Mouse (Mus musculus): ENCODE measurements at regions not wholly inside any gene's neighbourhood (a gene's known extent, or its start where the extent isn't known, plus 50 kb on each side); places are given as distances from the start of the nearest gene placed in this dataset.

GRCm38 (mm10) chr9:17294327-17294726 lies 793.2 kb upstream of the Fat3 start:
- no peak overlapping the region for H3K4me2 ChIP-seq (replicated peaks)
- no peak for ATAC-seq (ENCODE audit: low FRiP score, low read depth)
- 92% methylated on average over 1 of the region's 1 CpGs for WGBS
- H3K4me3 ChIP-seq: no peak overlapping the region
- no peaks in the 10 kb centered on the region for H3K4me1 ChIP-seq
- no peak overlapping the region for H3K27ac ChIP-seq
- H3K36me3 ChIP-seq: no peaks in the 10 kb centered on the region
- H3K9me3 ChIP-seq: no peaks in the 10 kb centered on the region
- H3K27me3 ChIP-seq (replicated peaks): no peaks in the 10 kb centered on the region
- no peak overlapping the region for H3K9ac ChIP-seq

- H3K27ac ChIP-seq: no peak overlapping the region
- no peaks in the 10 kb centered on the region for H3K36me3 ChIP-seq
These were observed 787.9 kb upstream of the Fat3 start for GRCm38 (mm10) chr9:17288790-17289596.

GRCm38 (mm10) chr9:17279334-17279990 lies 778.4 kb upstream of the Fat3 start:
- Histone ChIP-seq H3K4me2 (replicated peaks) (no peak overlapping the region), H3K4me1 (no peaks in the 10 kb centered on the region), H3K27me3 (replicated peaks) (no peaks in the 10 kb centered on the region), H3K9ac (no peak overlapping the region), H3K9me3 (no peaks in the 10 kb centered on the region), H3K4me3 (no peak overlapping the region), H3K27ac (no peak overlapping the region), H3K36me3 (no peaks in the 10 kb centered on the region)
- ATAC-seq (ENCODE audit: low FRiP score, low read depth): no peak
- 78% methylated on average over 4 of the region's 4 CpGs for WGBS

More at GRCm38 (mm10) chr9:17288790-17289596, 787.9 kb upstream of the Fat3 start:
- no peak overlapping the region for H3K4me2 ChIP-seq (replicated peaks)
- 67% methylated on average over 6 of the region's 6 CpGs for WGBS
- H3K9ac ChIP-seq: no peak overlapping the region
- H3K4me1 ChIP-seq: no peaks in the 10 kb centered on the region
- no peak overlapping the region for H3K4me3 ChIP-seq
- no peak for ATAC-seq (ENCODE audit: low FRiP score, low read depth)
- no peaks in the 10 kb centered on the region for H3K9me3 ChIP-seq
- H3K27me3 ChIP-seq (replicated peaks): no peaks in the 10 kb centered on the region

- no peak overlapping the region for H3K4me3 ChIP-seq
- H3K36me3 ChIP-seq: no peaks in the 10 kb centered on the region
- WGBS: 64% methylated on average over 2 of the region's 2 CpGs
- H3K9ac ChIP-seq: no peak overlapping the region
- H3K4me1 ChIP-seq: no peaks in the 10 kb centered on the region
- H3K4me2 ChIP-seq (replicated peaks): no peak overlapping the region
- H3K27ac ChIP-seq: no peak overlapping the region
- ATAC-seq (ENCODE audit: low FRiP score, low read depth): no peak
- no peaks in the 10 kb centered on the region for H3K27me3 ChIP-seq (replicated peaks)
- H3K9me3 ChIP-seq: no peaks in the 10 kb centered on the region
These were observed 771.5 kb upstream of the Fat3 start for GRCm38 (mm10) chr9:17272616-17273015.

GRCm38 (mm10) chr9:17269624-17270023 lies 768.5 kb upstream of the Fat3 start:
- ATAC-seq (ENCODE audit: low FRiP score, low read depth): peak; percentile 66; the same call in 1 of the 2 replicates
- H3K27me3 ChIP-seq (replicated peaks): no peaks in the 10 kb centered on the region
- H3K27ac ChIP-seq: no peak overlapping the region
- H3K4me3 ChIP-seq: no peak overlapping the region
- WGBS: 42% methylated on average over 1 of the region's 1 CpGs
- no peak overlapping the region for H3K4me2 ChIP-seq (replicated peaks)
- H3K4me1 ChIP-seq: no peaks in the 10 kb centered on the region
- H3K9me3 ChIP-seq: no peaks in the 10 kb centered on the region
- no peaks in the 10 kb centered on the region for H3K36me3 ChIP-seq
- H3K9ac ChIP-seq: no peak overlapping the region

GRCm38 (mm10) chr9:17257148-17257547 lies 756.1 kb upstream of the Fat3 start:
- Histone ChIP-seq H3K36me3 (no peaks in the 10 kb centered on the region), H3K4me2 (replicated peaks) (no peak overlapping the region), H3K4me3 (no peak overlapping the region), H3K9me3 (no peaks in the 10 kb centered on the region), H3K27ac (no peak overlapping the region), H3K27me3 (replicated peaks) (no peaks in the 10 kb centered on the region), H3K4me1 (no peaks in the 10 kb centered on the region), H3K9ac (no peak overlapping the region)
- 88% methylated on average over 1 of the region's 1 CpGs for WGBS
- ATAC-seq (ENCODE audit: low FRiP score, low read depth): no peak

GRCm38 (mm10) chr9:17227091-17227481 lies 726.0 kb upstream of the Fat3 start:
- no peaks in the 10 kb centered on the region for H3K36me3 ChIP-seq
- no peak overlapping the region for H3K4me3 ChIP-seq
- no peak overlapping the region for H3K27ac ChIP-seq
- ATAC-seq (ENCODE audit: low FRiP score, low read depth): no peak
- no peak overlapping the region for H3K4me2 ChIP-seq (replicated peaks)
- no peaks in the 10 kb centered on the region for H3K9me3 ChIP-seq
- H3K9ac ChIP-seq: no peak overlapping the region
- no peaks in the 10 kb centered on the region for H3K4me1 ChIP-seq
- no peaks in the 10 kb centered on the region for H3K27me3 ChIP-seq (replicated peaks)
- 83% methylated on average over 4 of the region's 4 CpGs for WGBS

- WGBS: 89% methylated on average over 3 of the region's 3 CpGs
- Histone ChIP-seq H3K9me3 (no peaks in the 10 kb centered on the region), H3K27me3 (replicated peaks) (no peaks in the 10 kb centered on the region), H3K4me1 (no peaks in the 10 kb centered on the region), H3K4me2 (replicated peaks) (no peak overlapping the region), H3K9ac (no peak overlapping the region), H3K36me3 (no peaks in the 10 kb centered on the region), H3K27ac (no peak overlapping the region), H3K4me3 (no peak overlapping the region)
- no peak for ATAC-seq (ENCODE audit: low FRiP score, low read depth)
These were observed 725.5 kb upstream of the Fat3 start for GRCm38 (mm10) chr9:17226475-17227090.

- no peak for ATAC-seq (ENCODE audit: low FRiP score, low read depth)
- no peak overlapping the region for H3K4me2 ChIP-seq (replicated peaks)
These were observed 694.3 kb upstream of the Fat3 start for GRCm38 (mm10) chr9:17195339-17195738.

GRCm38 (mm10) chr9:17189552-17189951 lies 688.5 kb upstream of the Fat3 start:
- Histone ChIP-seq H3K4me1 (no peaks in the 10 kb centered on the region), H3K4me3 (no peak overlapping the region), H3K27me3 (replicated peaks) (no peaks in the 10 kb centered on the region), H3K9ac (no peak overlapping the region), H3K9me3 (no peaks in the 10 kb centered on the region), H3K4me2 (replicated peaks) (no peak overlapping the region), H3K27ac (no peak overlapping the region), H3K36me3 (no peaks in the 10 kb centered on the region)
- ATAC-seq (ENCODE audit: low FRiP score, low read depth): no peak
- WGBS: 79% methylated on average over 2 of the region's 2 CpGs

More at GRCm38 (mm10) chr9:17195339-17195738, 694.3 kb upstream of the Fat3 start:
- no peaks in the 10 kb centered on the region for H3K36me3 ChIP-seq
- no peaks in the 10 kb centered on the region for H3K27me3 ChIP-seq (replicated peaks)
- H3K27ac ChIP-seq: no peak overlapping the region
- no peaks in the 10 kb centered on the region for H3K4me1 ChIP-seq
- H3K9me3 ChIP-seq: no peaks in the 10 kb centered on the region
- no peak overlapping the region for H3K4me3 ChIP-seq
- H3K9ac ChIP-seq: no peak overlapping the region

GRCm38 (mm10) chr9:17168193-17168592 lies 667.1 kb upstream of the Fat3 start:
- Histone ChIP-seq H3K27ac (no peak overlapping the region), H3K9me3 (no peaks in the 10 kb centered on the region), H3K4me2 (replicated peaks) (no peak overlapping the region), H3K4me1 (no peaks in the 10 kb centered on the region), H3K9ac (no peak overlapping the region), H3K36me3 (no peaks in the 10 kb centered on the region), H3K27me3 (replicated peaks) (no peaks in the 10 kb centered on the region), H3K4me3 (no peak overlapping the region)
- ATAC-seq (ENCODE audit: low FRiP score, low read depth): no peak
- 63% methylated on average over 1 of the region's 1 CpGs for WGBS

GRCm38 (mm10) chr9:17166331-17166730 lies 665.2 kb upstream of the Fat3 start:
- H3K4me1 ChIP-seq: no peaks in the 10 kb centered on the region
- H3K27ac ChIP-seq: no peak overlapping the region
- 83% methylated on average over 1 of the region's 1 CpGs for WGBS
- no peak overlapping the region for H3K4me2 ChIP-seq (replicated peaks)
- H3K4me3 ChIP-seq: no peak overlapping the region
- ATAC-seq (ENCODE audit: low FRiP score, low read depth): no peak
- H3K9ac ChIP-seq: no peak overlapping the region
- H3K36me3 ChIP-seq: no peaks in the 10 kb centered on the region
- H3K9me3 ChIP-seq: no peaks in the 10 kb centered on the region
- no peaks in the 10 kb centered on the region for H3K27me3 ChIP-seq (replicated peaks)

All from neural tube, embryonic 12.5 days (tissue).